Mouse (Mus musculus): ENCODE results near the gene Senp5. TPM values are rescaled to one million over a fixed set of nuclear protein-coding genes. Genes with fewer than 3 reads are reported as not detected.
"Not testable (repeated sequence)": the region's sequence is repeated elsewhere in the genome, so short reads cannot be mapped to it uniquely, and the experiment has no call there.

Senp5 gene
- total RNA-seq, 2 experiments from 2014 or later = 46.8 to 48.3 TPM

GRCm38 (mm10) chr16:31979501-31979900 lies 23.6 kb downstream of the Senp5 start:
- DNase-seq (ENCODE audit: extremely low spot score in 1 of 2, low spot score in 2 of 2) = no peak
- TF ChIP-seq CTCF (IDR thresholded peaks at IDR 0.05) = no peak
- intact Hi-C loops (cut with DNase I) = no loop called here
- Histone ChIP-seq H3K4me3 (no peak overlapping the region), H3K27ac (no peak overlapping the region)

- no peak for DNase-seq (ENCODE audit: extremely low spot score in 1 of 2, low spot score in 2 of 2)
- Histone ChIP-seq H3K4me3 (no peak overlapping the region), H3K27ac (no peak overlapping the region)
- intact Hi-C loops (cut with DNase I) = no loop called here
- TF ChIP-seq CTCF (IDR thresholded peaks at IDR 0.05) = no peak
These were observed 27.8 kb downstream of the Senp5 start for GRCm38 (mm10) chr16:31975258-31975657.

- intact Hi-C loops (cut with DNase I) = no loop called here
- H3K27ac ChIP-seq = no peak overlapping the region
These were observed 39.9 kb downstream of the Senp5 start for GRCm38 (mm10) chr16:31963224-31963623.

GRCm38 (mm10) chr16:31948345-31948774 lies 54.7 kb downstream of the Senp5 start, which contains the start of the genes 0610012G03Rik and Ncbp2:
Gene 0610012G03Rik, minus strand, starts transcription at chr16:31948494.
Gene Ncbp2, plus strand, starts transcription at chr16:31948513.
- intact Hi-C loops (cut with DNase I) = loop anchor here (1.0 to 10.0 kb wide), 2 partner anchors 55 to 296 kb away; partner anchors contain the start of genes Fbxo45, Senp5 and Wdr53
- peak; percentile 96 to 99 for DNase-seq (ENCODE audit: extremely low spot score in 1 of 2, low spot score in 2 of 2)
- TF ChIP-seq CTCF (IDR thresholded peaks at IDR 0.05) = peak; percentile 8
- peak within 1 kb of the TSS; percentile 66 for H3K4me3 ChIP-seq
- H3K27ac ChIP-seq = peak within 1 kb of the TSS; percentile 85

More at GRCm38 (mm10) chr16:31963224-31963623, 39.9 kb downstream of the Senp5 start:
- no peak overlapping the region for H3K4me3 ChIP-seq
- TF ChIP-seq CTCF (IDR thresholded peaks at IDR 0.05) = no peak
- no peak for DNase-seq (ENCODE audit: extremely low spot score in 1 of 2, low spot score in 2 of 2)

- no peak for TF ChIP-seq CTCF (IDR thresholded peaks at IDR 0.05)
- intact Hi-C loops (cut with DNase I) = loop anchor here (1.0 to 10.0 kb wide), 2 partner anchors 55 to 297 kb away; partner anchors contain the start of genes Fbxo45, Senp5 and Wdr53
- DNase-seq (ENCODE audit: extremely low spot score in 1 of 2, low spot score in 2 of 2) = peak in 1 of 2 experiments; percentile 19
- Histone ChIP-seq H3K27ac (peak overlapping the region; percentile 85), H3K4me3 (peak overlapping the region; percentile 66)
These were observed 55.2 kb downstream of the Senp5 start for GRCm38 (mm10) chr16:31947901-31948316.

GRCm38 (mm10) chr16:31947333-31947732 lies 55.8 kb downstream of the Senp5 start:
- no peak for TF ChIP-seq CTCF (IDR thresholded peaks at IDR 0.05)
- intact Hi-C loops (cut with DNase I) = loop anchor here (10.0 kb wide), 1 partner anchor 297 kb away; the partner anchor contains the start of genes Fbxo45 and Wdr53
- no peak for DNase-seq (ENCODE audit: extremely low spot score in 1 of 2, low spot score in 2 of 2)
- Histone ChIP-seq H3K4me3 (peak overlapping the region; percentile 66), H3K27ac (peak overlapping the region; percentile 85)

- not testable (repeated sequence) for H3K27ac ChIP-seq; DNase-seq (ENCODE audit: extremely low spot score in 1 of 2, low spot score in 2 of 2)
- intact Hi-C loops (cut with DNase I) = loop anchor here (10.0 kb wide), 1 partner anchor 299 kb away; the partner anchor contains the start of genes Fbxo45 and Wdr53
- peak overlapping the region; percentile 66; the same call in 1 of the 2 replicates for H3K4me3 ChIP-seq
These were observed 57.1 kb downstream of the Senp5 start for GRCm38 (mm10) chr16:31945986-31946385.

- Histone ChIP-seq H3K4me3 (no peak overlapping the region), H3K27ac (peak overlapping the region; percentile 15; the same call in 1 of the 2 replicates)
- no peak for TF ChIP-seq CTCF (IDR thresholded peaks at IDR 0.05)
- no peak for DNase-seq (ENCODE audit: extremely low spot score in 1 of 2, low spot score in 2 of 2)
- intact Hi-C loops (cut with DNase I) = loop anchor here (10.0 kb wide), 1 partner anchor 299 kb away; the partner anchor contains the start of genes Fbxo45 and Wdr53
These were observed 57.7 kb downstream of the Senp5 start for GRCm38 (mm10) chr16:31945372-31945771.

- no peak overlapping the region for H3K4me3 ChIP-seq
- H3K27ac ChIP-seq = peak overlapping the region; percentile 53
- DNase-seq (ENCODE audit: extremely low spot score in 1 of 2, low spot score in 2 of 2) = no peak
- no peak for TF ChIP-seq CTCF (IDR thresholded peaks at IDR 0.05)
- intact Hi-C loops (cut with DNase I) = loop anchor here (10.0 kb wide), 1 partner anchor 300 kb away; the partner anchor contains the start of genes Fbxo45 and Wdr53
These were observed 58.3 kb downstream of the Senp5 start for GRCm38 (mm10) chr16:31944698-31945255.

GRCm38 (mm10) chr16:31943980-31944379 lies 59.1 kb downstream of the Senp5 start:
- H3K4me3 ChIP-seq = 0 out of 2 replicates have a peak overlapping the region, but pooled peaks have one; percentile 1
- intact Hi-C loops (cut with DNase I) = loop anchor here (10.0 kb wide), 1 partner anchor 301 kb away; the partner anchor contains the start of genes Fbxo45 and Wdr53
- peak; percentile 87 for TF ChIP-seq CTCF (IDR thresholded peaks at IDR 0.05)
- H3K27ac ChIP-seq = peak overlapping the region; percentile 53
- DNase-seq (ENCODE audit: extremely low spot score in 1 of 2, low spot score in 2 of 2) = peak; percentile 74 to 81

GRCm38 (mm10) chr16:31940586-31940985 lies 62.5 kb downstream of the Senp5 start:
- no peak for DNase-seq (ENCODE audit: extremely low spot score in 1 of 2, low spot score in 2 of 2)
- intact Hi-C loops (cut with DNase I) = loop anchor here (10.0 kb wide), 1 partner anchor 304 kb away; the partner anchor contains the start of genes Fbxo45 and Wdr53

GRCm38 (mm10) chr16:31938856-31939255 lies 64.2 kb downstream of the Senp5 start:
- no peak overlapping the region for H3K27ac ChIP-seq
- H3K4me3 ChIP-seq = no peak overlapping the region
- DNase-seq (ENCODE audit: extremely low spot score in 1 of 2, low spot score in 2 of 2) = no peak
- intact Hi-C loops (cut with DNase I) = no loop called here
- no peak for TF ChIP-seq CTCF (IDR thresholded peaks at IDR 0.05)

More at GRCm38 (mm10) chr16:31940586-31940985, 62.5 kb downstream of the Senp5 start:
- Histone ChIP-seq H3K27ac (no peak overlapping the region), H3K4me3 (no peak overlapping the region)
- TF ChIP-seq CTCF (IDR thresholded peaks at IDR 0.05) = no peak

Measured in left cerebral cortex, adult 2 months (tissue).